Mouse (Mus musculus) embryonic stem cell, embryonic (primary cell): Measurements from ENCODE around the gene Tmem259.

ENCODE experiments used
- CTCF ChIA-PET, 4 experiments: fragments of 300-600 bp in 2 of 4; fragments of 350-600 bp in 2 of 4; sonication (Branson Sonifier 250); formaldehyde crosslinking; loops; one replicate each; lab custom pipeline; 2022; ENCODE audit warnings: inconsistent platforms in 2 of 4; lab: Charles Lee
- POLR2A ChIA-PET, 4 experiments: fragments of 300-600 bp in 2 of 4; fragments of 350-600 bp in 2 of 4; sonication (Branson Sonifier 250); formaldehyde crosslinking; loops; one replicate each; lab custom pipeline; 2022; ENCODE audit warnings: antibody characterized with exemption in 4 of 4, inconsistent platforms in 1 of 4; lab: Charles Lee

Tmem259 gene

GRCm38 (mm10) chr10:79984195-79984816 is at the start of gene Tmem259:
TSS of gene Tmem259 (minus strand) at chr10:79984330.
- ChIA-PET POLR2A (interaction anchor here (0.5 to 10.5 kb wide), 164 partner anchors 8 to 1868 kb away, joined by 3 to 245 read pairs (median 5); partner anchors contain the start of genes Cbarp (in 3 of the 4), Med16 (in 3 of the 4), Polr2e (in 3 of the 4) and Stk11 (in 3 of the 4)), CTCF (interaction anchor here (0.6 to 4.7 kb wide), 77 partner anchors 8 to 1205 kb away, joined by 3 to 48 read pairs (median 4); partner anchors contain the start of genes Wdr18 (in 4 of the 4), Cbarp (in 2 of the 4), Grin3b (in 2 of the 4) and Med16 (in 2 of the 4))

- POLR2A ChIA-PET, result interaction anchor here (0.5 to 29.7 kb wide), 30 partner anchors 9 to 232 kb away, joined by 3 to 849 read pairs (median 6); partner anchors contain the start of genes Gpx4 (in 3 of the 4), Wdr18 (in 2 of the 4), Arhgap45 (in 1 of the 4) and Cbarp (in 1 of the 4)
- CTCF ChIA-PET, result interaction anchor here in 3 of 4 experiments (0.6 to 2.3 kb wide), 8 partner anchors 9 to 628 kb away, joined by 3 to 16 read pairs (median 3); partner anchors contain the start of genes Fgf22 (in 1 of the 3) and Tmem259 (in 1 of the 3)
Observed at GRCm38 (mm10) chr10:80032799-80033480, 48.8 kb upstream of the Tmem259 start.

- POLR2A ChIA-PET, result interaction anchor here (0.6 to 29.7 kb wide), 21 partner anchors 11 to 807 kb away, joined by 3 to 849 read pairs (median 6); partner anchors contain the start of genes Gpx4 (in 3 of the 4), Tmem259 (in 2 of the 4), Arhgap45 (in 1 of the 4) and Polr2e (in 1 of the 4)
Observed at GRCm38 (mm10) chr10:80030736-80031135, 46.6 kb upstream of the Tmem259 start.

GRCm38 (mm10) chr10:80030191-80030590 is 46.1 kb upstream of the Tmem259 start:
- CTCF ChIA-PET, result interaction anchor here in 3 of 4 experiments (0.6 to 3.6 kb wide), 5 partner anchors 27 to 560 kb away, joined by 3 to 13 read pairs (median 5); partner anchors contain the start of gene Abhd17a (in 1 of the 3)
- POLR2A ChIA-PET, result interaction anchor here (0.6 to 29.7 kb wide), 19 partner anchors 11 to 831 kb away, joined by 3 to 849 read pairs (median 4); partner anchors contain the start of genes Gpx4 (in 3 of the 4), Tmem259 (in 2 of the 4), Arhgap45 (in 1 of the 4) and Polr2e (in 1 of the 4)

More at GRCm38 (mm10) chr10:80030736-80031135, 46.6 kb upstream of the Tmem259 start:
- CTCF ChIA-PET, result interaction anchor here in 3 of 4 experiments (0.6 to 1.8 kb wide), 8 partner anchors 10 to 560 kb away, joined by 3 to 9 read pairs (median 4); partner anchors contain the start of gene Abhd17a (in 1 of the 3)

DNA sequence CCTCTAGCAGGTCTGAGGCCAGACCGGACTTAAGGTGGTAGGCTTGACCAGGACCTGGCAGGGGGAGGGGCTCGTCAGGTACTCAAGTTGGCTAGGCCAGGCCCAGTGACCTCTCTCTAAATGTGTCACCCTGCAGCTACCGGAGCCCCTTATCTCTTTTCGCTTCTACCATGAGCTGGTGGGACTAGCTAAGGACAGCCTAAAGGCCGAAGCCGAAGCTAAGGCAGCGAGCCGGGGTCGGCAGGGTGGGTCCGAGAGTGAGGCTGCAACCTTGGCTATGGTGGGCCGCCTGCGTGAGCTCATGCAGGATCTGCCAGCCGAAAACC is 44.4 kb upstream of the Tmem259 start:
- CTCF ChIA-PET, result interaction anchor here in 2 of 4 experiments (0.5 to 3.6 kb wide), 11 partner anchors 9 to 290 kb away, joined by 3 to 13 read pairs (median 3); partner anchors contain the start of genes Tmem259 (in 2 of the 2) and Arhgap45 (in 1 of the 2)

GRCm38 (mm10) chr10:80027681-80028520 is 43.8 kb upstream of the Tmem259 start:
- ChIA-PET CTCF (interaction anchor here in 2 of 4 experiments (0.5 to 3.6 kb wide), 11 partner anchors 8 to 289 kb away, joined by 3 to 13 read pairs (median 3); partner anchors contain the start of gene Tmem259 (in 2 of the 2)), POLR2A (interaction anchor here (0.5 to 29.7 kb wide), 56 partner anchors 7 to 301 kb away, joined by 3 to 849 read pairs (median 4); partner anchors contain the start of genes Arhgap45 (in 3 of the 4), Gpx4 (in 3 of the 4), Polr2e (in 2 of the 4) and Tmem259 (in 2 of the 4))

More for the DNA sequence above, 44.4 kb upstream of the Tmem259 start:
- POLR2A ChIA-PET, result interaction anchor here (0.5 to 29.7 kb wide), 46 partner anchors 8 to 888 kb away, joined by 3 to 849 read pairs (median 5); partner anchors contain the start of genes Arhgap45 (in 3 of the 4), Gpx4 (in 3 of the 4), Polr2e (in 2 of the 4) and Tmem259 (in 2 of the 4)

GRCm38 (mm10) chr10:80025889-80026288 is 41.8 kb upstream of the Tmem259 start:
- CTCF ChIA-PET, result interaction anchor here in 1 of 4 experiments (0.7 to 2.8 kb wide), 3 partner anchors 12 to 42 kb away, joined by 3 to 9 read pairs (median 3); partner anchors contain the start of gene Tmem259
- POLR2A ChIA-PET, result interaction anchor here in 3 of 4 experiments (0.6 to 29.7 kb wide), 24 partner anchors 8 to 348 kb away, joined by 3 to 849 read pairs (median 4); partner anchors contain the start of genes Tmem259 (in 3 of the 3), Arhgap45 (in 2 of the 3), Gpx4 (in 2 of the 3) and Polr2e (in 2 of the 3)

GRCm38 (mm10) chr10:80025463-80025862 is 41.3 kb upstream of the Tmem259 start:
- POLR2A ChIA-PET, result interaction anchor here in 3 of 4 experiments (0.6 to 29.7 kb wide), 15 partner anchors 9 to 348 kb away, joined by 3 to 849 read pairs (median 7); partner anchors contain the start of genes Arhgap45 (in 2 of the 3), Gpx4 (in 2 of the 3), Polr2e (in 2 of the 3) and Tmem259 (in 1 of the 3)
- CTCF ChIA-PET, result interaction anchor here in 1 of 4 experiments (2.8 kb wide), 1 partner anchor 41 kb away, joined by 9 read pairs; the partner anchor contains the start of gene Tmem259

GRCm38 (mm10) chr10:80025044-80025347 is 40.9 kb upstream of the Tmem259 start:
- CTCF ChIA-PET, result interaction anchor here in 1 of 4 experiments (2.8 kb wide), 1 partner anchor 41 kb away, joined by 9 read pairs; the partner anchor contains the start of gene Tmem259
- POLR2A ChIA-PET, result interaction anchor here in 2 of 4 experiments (0.9 to 25.5 kb wide), 6 partner anchors 8 to 40 kb away, joined by 3 to 641 read pairs (median 33); partner anchors contain the start of genes Arhgap45 (in 2 of the 2), Gpx4 (in 1 of the 2), Polr2e (in 1 of the 2) and Tmem259 (in 1 of the 2)

DNA sequence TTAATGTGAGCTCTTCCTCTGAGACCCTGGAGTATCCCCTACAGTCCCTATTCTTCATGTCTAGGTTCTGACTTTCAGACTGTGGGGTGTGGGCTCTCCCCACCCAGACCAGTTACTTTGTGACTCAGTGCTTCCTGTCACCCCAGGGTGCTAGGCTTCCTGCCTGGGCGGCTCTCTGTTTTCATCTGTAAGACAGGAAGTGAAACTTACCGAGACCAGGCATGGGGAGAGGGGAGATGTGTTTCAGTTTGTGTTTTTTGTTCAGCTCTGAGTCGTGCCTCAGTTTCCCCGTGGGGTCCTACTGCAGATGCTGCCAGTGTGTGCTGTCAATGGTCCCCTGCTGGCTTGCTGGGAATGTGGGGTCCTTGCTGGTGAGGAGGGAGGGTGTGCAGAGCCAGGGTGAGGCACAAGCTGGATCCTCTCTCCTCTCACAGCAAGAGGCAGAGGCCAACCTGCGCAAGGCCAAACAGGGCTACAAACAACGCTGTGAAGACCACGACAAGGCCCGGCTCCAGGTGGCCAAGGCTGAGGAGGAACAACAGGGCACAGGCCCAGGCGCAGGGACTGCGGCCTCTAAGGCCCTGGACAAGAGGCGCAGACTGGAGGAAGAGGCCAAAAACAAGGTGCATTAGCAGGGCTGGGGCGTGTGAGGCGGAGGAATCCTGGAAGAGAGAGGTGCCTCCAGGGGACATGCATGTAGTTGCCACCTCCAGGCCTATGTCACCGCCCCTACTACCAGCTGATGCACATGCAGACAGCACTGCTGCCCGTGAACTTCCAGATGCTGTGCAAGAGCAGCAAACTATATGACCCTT is 40.3 kb upstream of the Tmem259 start:
- POLR2A ChIA-PET, result interaction anchor here in 3 of 4 experiments (0.6 to 25.5 kb wide), 12 partner anchors 8 to 187 kb away, joined by 3 to 641 read pairs (median 4); partner anchors contain the start of genes Arhgap45 (in 2 of the 3), Cirbp (in 1 of the 3), Gpx4 (in 1 of the 3) and Polr2e (in 1 of the 3)
- CTCF ChIA-PET, result interaction anchor here in 3 of 4 experiments (0.6 to 2.8 kb wide), 3 partner anchors 9 to 40 kb away, joined by 3 to 16 read pairs (median 9); partner anchors contain the start of gene Tmem259 (in 1 of the 3)

DNA sequence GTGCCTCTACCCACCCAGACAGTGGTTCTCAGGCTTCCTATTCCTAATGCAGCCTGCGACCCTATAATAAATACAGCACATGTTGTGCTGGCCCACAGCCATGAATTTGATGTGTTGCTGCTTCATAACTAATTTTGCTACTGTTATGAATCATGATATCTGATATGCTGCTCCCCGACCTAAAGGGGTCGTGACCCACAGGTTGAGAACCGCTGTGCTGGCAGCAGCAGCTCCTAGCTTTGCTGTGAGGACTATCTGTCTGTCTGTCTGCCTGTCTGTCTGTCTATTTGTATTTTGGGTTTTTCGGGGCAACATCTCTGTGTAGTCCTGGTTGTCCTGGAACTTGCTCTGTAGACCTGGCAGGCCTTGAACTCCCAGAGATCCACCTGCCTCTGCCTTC is 39.6 kb upstream of the Tmem259 start:
- POLR2A ChIA-PET, result interaction anchor here in 3 of 4 experiments (0.6 to 25.5 kb wide), 10 partner anchors 7 to 188 kb away, joined by 3 to 641 read pairs (median 4); partner anchors contain the start of genes Arhgap45 (in 1 of the 3), Cirbp (in 1 of the 3), Gpx4 (in 1 of the 3) and Polr2e (in 1 of the 3)
- CTCF ChIA-PET, result interaction anchor here in 3 of 4 experiments (0.6 to 0.9 kb wide), 6 partner anchors 9 to 241 kb away, joined by 3 to 16 read pairs (median 3); no protein-coding TSS in a partner anchor

- ChIA-PET POLR2A (interaction anchor here (0.6 to 25.5 kb wide), 6 partner anchors 8 to 27 kb away, joined by 3 to 641 read pairs (median 6); partner anchors contain the start of genes Gpx4 (in 1 of the 4) and Polr2e (in 1 of the 4)), CTCF (interaction anchor here in 2 of 4 experiments (0.6 to 0.9 kb wide), 3 partner anchors 32 to 1979 kb away, joined by 3 to 14 read pairs (median 4); no protein-coding TSS in a partner anchor)
Observed at GRCm38 (mm10) chr10:80022806-80023205, 38.7 kb upstream of the Tmem259 start.

DNA sequence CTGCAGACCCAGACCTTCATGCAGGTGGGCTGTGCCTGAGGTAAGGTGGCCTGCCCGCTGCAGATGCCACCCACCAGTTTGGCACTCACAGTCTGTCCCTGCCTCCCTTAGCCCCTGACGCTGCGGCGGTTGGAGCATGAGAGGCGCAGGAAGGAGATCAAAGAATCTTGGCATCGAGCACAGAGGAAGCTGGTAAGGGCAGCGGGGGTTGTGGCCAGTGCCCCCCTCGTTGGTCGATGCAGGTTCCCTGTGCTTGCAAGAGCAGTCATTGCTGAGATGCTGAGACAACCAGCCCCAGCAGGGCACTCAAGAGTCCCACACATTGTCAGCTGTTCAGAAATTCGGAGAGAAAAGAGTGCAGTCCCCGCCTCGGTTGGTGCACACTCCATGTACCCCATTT is 38.0 kb upstream of the Tmem259 start:
- ChIA-PET CTCF (no interaction called here), POLR2A (no interaction called here)

DNA sequence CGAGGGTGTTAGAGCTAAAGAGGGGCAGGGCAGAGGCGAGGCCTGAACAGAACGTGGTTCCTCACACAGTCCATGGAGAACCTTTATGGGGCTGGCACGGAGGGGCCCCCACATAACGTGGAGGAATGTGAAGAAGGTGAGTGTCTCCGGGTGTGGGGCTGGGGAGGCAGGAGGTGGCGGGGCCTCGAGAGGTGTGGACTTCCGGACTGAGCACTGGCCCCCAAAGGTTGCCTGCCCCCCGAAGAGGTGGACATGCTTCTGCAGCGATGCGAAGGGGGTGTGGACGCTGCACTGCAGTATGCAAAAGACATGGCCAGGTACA is 37.2 kb upstream of the Tmem259 start:
- POLR2A ChIA-PET, result interaction anchor here in 3 of 4 experiments (0.8 to 9.6 kb wide), 15 partner anchors 9 to 147 kb away, joined by 3 to 102 read pairs (median 4); partner anchors contain the start of gene Wdr18 (in 1 of the 3)
- CTCF ChIA-PET, result interaction anchor here (0.6 to 1.2 kb wide), 13 partner anchors 10 to 977 kb away, joined by 3 to 9 read pairs (median 3); partner anchors contain the start of gene Stk11 (in 1 of the 4)
